Mouse (Mus musculus) erythroblast, embryonic 14.5 days (primary cell): ENCODE measurements around the gene Gm13287.
"Not testable (repeated sequence)": the region's sequence is repeated elsewhere in the genome, so short reads cannot be mapped to it uniquely, and the experiment has no call there.

Source experiments
- GATA1 ChIP-seq: IDR thresholded peaks from 2 replicates; pipeline ENCODE4 v1.6.1; 2012; ENCODE audit warnings: low read length, inconsistent platforms, mixed read lengths
- TAL1 ChIP-seq: IDR thresholded peaks from 3 replicates; pipeline ENCODE4 v1.6.1; 2012; ENCODE audit warnings: low read length, inconsistent platforms, mixed read lengths

DNA sequence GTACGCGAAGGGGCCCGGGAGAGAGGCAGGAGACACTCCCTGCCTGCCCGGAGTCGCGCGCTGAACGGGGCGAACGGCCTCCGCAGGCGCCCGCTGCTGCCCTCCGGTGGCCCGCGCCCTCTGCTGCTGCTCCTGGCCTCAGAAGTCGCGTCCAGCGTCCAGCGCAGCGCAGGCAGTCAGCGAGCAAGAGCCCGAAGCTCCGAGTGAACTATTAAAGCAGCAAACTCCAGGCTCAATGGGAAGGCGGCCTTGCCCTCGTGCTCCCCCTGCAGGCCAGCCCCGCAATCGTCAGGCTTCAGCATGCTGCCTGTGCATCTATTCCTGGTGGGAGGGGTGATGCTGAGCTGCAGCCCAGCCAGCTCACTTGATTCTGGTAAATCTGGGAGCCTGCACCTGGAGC is 6.0 kb upstream of the Gm13287 start, which contains the start of gene Gm13279:
- not testable (repeated sequence) for TF ChIP-seq TAL1, GATA1
